In the genomic region with DNA sequence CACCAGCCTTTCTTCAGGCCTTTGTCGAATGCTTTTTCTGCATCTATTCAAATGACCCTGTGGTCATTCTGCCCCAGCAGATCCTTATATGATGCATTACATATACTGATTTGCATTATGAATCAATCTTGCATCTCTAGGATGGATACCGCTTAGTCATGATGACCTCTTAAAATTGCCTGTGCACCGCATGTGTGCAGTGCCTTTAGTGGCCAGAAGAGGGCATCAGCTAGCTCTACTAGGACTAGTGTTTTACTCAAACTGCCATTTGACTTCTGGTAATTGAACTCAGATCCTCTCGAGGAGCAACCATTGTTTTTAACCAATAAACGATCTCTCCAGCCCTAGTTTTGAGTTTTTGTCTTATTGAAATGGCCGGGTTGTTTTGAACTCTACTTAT, we compare ENCODE assay signal across 15 mouse cellular contexts. TPM values are rescaled to one million over a fixed set of nuclear protein-coding genes. Genes with fewer than 3 reads are reported as not detected.
DNase-seq lines count a peak whose midpoint lies in the region; ATAC-seq and TF ChIP-seq lines count a peak whose summit lies in the region.
"Had no signal": no experiment of that assay in that cellular context is flagged by ENCODE, and none has a peak within 500 bp of the region (broad histone marks: within the 10 kb centered on the region; RNA-seq: fewer than 3 reads in every experiment).

No protein-coding gene starts in this region.

- H3K27me3 ChIP-seq in hindbrain, postnatal 0 days (ENCODE audit: insufficient read depth, low read length), result no peaks in the 10 kb centered on the region
- no peaks in the 10 kb centered on the region for H3K27me3 ChIP-seq in hindbrain, embryonic 16.5 days (replicated peaks; ENCODE audit: control insufficient read depth, insufficient read depth, low read length)
- H3K27me3 ChIP-seq in midbrain, postnatal 0 days (ENCODE audit: insufficient read depth, low read length), result no peaks in the 10 kb centered on the region
- H3K27me3 ChIP-seq in midbrain, embryonic 14.5 days (ENCODE audit: control insufficient read depth, insufficient read depth, low read length), result no peaks in the 10 kb centered on the region
- H3K27me3 ChIP-seq in splenic B cell, adult 2 months (ENCODE audit: control insufficient read depth, insufficient read depth, low read length, poor library complexity, severe bottlenecking), result no peaks in the 10 kb centered on the region
- H3K27me3 ChIP-seq in heart, embryonic 10.5 days (ENCODE audit: insufficient read depth, poor library complexity, severe bottlenecking), result peaks cover 8% of the 10 kb centered on the region
- H3K27me3 ChIP-seq: intestine, embryonic 15.5 days; limb, embryonic 15.5 days had no signal

- no peak overlapping the region for H3K4me3 ChIP-seq in hindbrain, postnatal 0 days (ENCODE audit: low read length)
- no peak overlapping the region for H3K4me3 ChIP-seq in hindbrain, embryonic 16.5 days (ENCODE audit: low read length)
- no peak overlapping the region for H3K4me3 ChIP-seq in midbrain, postnatal 0 days (ENCODE audit: low read depth, low read length)
- no peak overlapping the region for H3K4me3 ChIP-seq in midbrain, embryonic 14.5 days (replicated peaks; ENCODE audit: low read depth, low read length)
- no peak overlapping the region for H3K4me3 ChIP-seq in heart, embryonic 10.5 days
- H3K4me3 ChIP-seq: intestine, embryonic 15.5 days; limb, embryonic 15.5 days had no signal

- H3K9me3 ChIP-seq in hindbrain, postnatal 0 days (ENCODE audit: low read length), result no peaks in the 10 kb centered on the region
- 0 out of 2 replicates have a peak, but pooled peaks cover 3% of the 10 kb centered on the region for H3K9me3 ChIP-seq in hindbrain, embryonic 16.5 days (ENCODE audit: control insufficient read depth, low read length)
- no peaks in the 10 kb centered on the region for H3K9me3 ChIP-seq in midbrain, postnatal 0 days (ENCODE audit: low read length)
- H3K9me3 ChIP-seq in midbrain, embryonic 14.5 days (ENCODE audit: control insufficient read depth, low read length), result no peaks in the 10 kb centered on the region; the same call in 1 of the 2 replicates
- no peaks in the 10 kb centered on the region for H3K9me3 ChIP-seq in heart, embryonic 10.5 days
- H3K9me3 ChIP-seq: intestine, embryonic 15.5 days; limb, embryonic 15.5 days had no signal

- TF ChIP-seq CTCF in hindbrain, postnatal 0 days (IDR thresholded peaks at IDR 0.05; ENCODE audit: low read depth), result peak; percentile 45
- TF ChIP-seq CTCF in midbrain, postnatal 0 days (IDR thresholded peaks at IDR 0.05), result peak; percentile 43

- H3K27ac ChIP-seq in hindbrain, postnatal 0 days, result no peak overlapping the region
- no peak overlapping the region for H3K27ac ChIP-seq in hindbrain, embryonic 16.5 days (ENCODE audit: low read depth, low read length)
- H3K27ac ChIP-seq in midbrain, postnatal 0 days (ENCODE audit: low read depth, low read length), result no peak overlapping the region
- H3K27ac ChIP-seq in midbrain, embryonic 14.5 days (replicated peaks; ENCODE audit: low read depth, low read length), result no peak overlapping the region
- H3K27ac ChIP-seq in heart, embryonic 10.5 days, result no peak overlapping the region
- H3K27ac ChIP-seq: intestine, embryonic 15.5 days; limb, embryonic 15.5 days had no signal

- H3K9ac ChIP-seq in hindbrain, postnatal 0 days (replicated peaks; ENCODE audit: low read length), result no peak overlapping the region
- H3K9ac ChIP-seq in hindbrain, embryonic 16.5 days (ENCODE audit: low read depth, low read length), result no peak overlapping the region
- no peak overlapping the region for H3K9ac ChIP-seq in midbrain, postnatal 0 days (replicated peaks; ENCODE audit: low read length, poor library complexity, severe bottlenecking)
- H3K9ac ChIP-seq in midbrain, embryonic 14.5 days (replicated peaks; ENCODE audit: low read length), result no peak overlapping the region
- H3K9ac ChIP-seq: intestine, embryonic 15.5 days; limb, embryonic 15.5 days had no signal

- WGBS in hindbrain, postnatal 0 days, result 96% methylated on average over 6 of the region's 6 CpGs
- WGBS in hindbrain, embryonic 16.5 days, result 96% methylated on average over 6 of the region's 6 CpGs
- WGBS in midbrain, postnatal 0 days, result 94% methylated on average over 6 of the region's 6 CpGs
- WGBS in midbrain, embryonic 14.5 days, result 97% methylated on average over 6 of the region's 6 CpGs
- WGBS in heart, embryonic 10.5 days, result 94% methylated on average over 6 of the region's 6 CpGs

- no peak for DNase-seq in hindbrain, postnatal 0 days (ENCODE audit: low spot score)
- DNase-seq in midbrain, postnatal 0 days (ENCODE audit: low spot score), result no peak
- no peak for DNase-seq in midbrain, embryonic 14.5 days
- peak; percentile 90 for DNase-seq in R1 (ENCODE audit: low read depth, low spot score)
- peak; percentile 49 for DNase-seq in splenic B cell, adult 2 months (ENCODE audit: low read depth, low spot score)
- DNase-seq in right cerebral cortex, adult 2 months (ENCODE audit: low spot score in 2 of 2), result no peak
- no peak for DNase-seq in heart, embryonic 10.5 days (ENCODE audit: low spot score)
- DNase-seq: gastrocnemius, postnatal 25 days; heart, postnatal 10 days; layer of hippocampus, adult 9-11 months had no signal

- H3K36me3 ChIP-seq in hindbrain, postnatal 0 days (ENCODE audit: insufficient read depth, low read length), result no peaks in the 10 kb centered on the region
- no peaks in the 10 kb centered on the region for H3K36me3 ChIP-seq in hindbrain, embryonic 16.5 days (ENCODE audit: control insufficient read depth, insufficient read depth, low read length)
- H3K36me3 ChIP-seq in midbrain, postnatal 0 days (ENCODE audit: insufficient read depth, low read length), result no peaks in the 10 kb centered on the region
- no peaks in the 10 kb centered on the region for H3K36me3 ChIP-seq in midbrain, embryonic 14.5 days (ENCODE audit: control insufficient read depth, insufficient read depth, low read length)
- H3K36me3 ChIP-seq in splenic B cell, adult 2 months (ENCODE audit: control insufficient read depth, insufficient read depth, low read length, poor library complexity, severe bottlenecking), result no peaks in the 10 kb centered on the region
- H3K36me3 ChIP-seq in heart, embryonic 10.5 days, result no peaks in the 10 kb centered on the region
- H3K36me3 ChIP-seq: intestine, embryonic 15.5 days; limb, embryonic 15.5 days had no signal

- ATAC-seq in hindbrain, postnatal 0 days, result no peak
- no peak for ATAC-seq in hindbrain, embryonic 16.5 days
- no peak for ATAC-seq in midbrain, postnatal 0 days (ENCODE audit: low FRiP score)
- no peak for ATAC-seq in midbrain, embryonic 14.5 days (ENCODE audit: low FRiP score, low TSS enrichment)
- ATAC-seq: intestine, embryonic 15.5 days had no signal

- no peaks in the 10 kb centered on the region for H3K4me1 ChIP-seq in hindbrain, postnatal 0 days (ENCODE audit: insufficient read depth, low read length)
- no peaks in the 10 kb centered on the region for H3K4me1 ChIP-seq in hindbrain, embryonic 16.5 days (ENCODE audit: control insufficient read depth, insufficient read depth, low read depth, low read length)
- H3K4me1 ChIP-seq in midbrain, postnatal 0 days (ENCODE audit: insufficient read depth, low read length), result no peaks in the 10 kb centered on the region
- H3K4me1 ChIP-seq in midbrain, embryonic 14.5 days (ENCODE audit: control insufficient read depth, insufficient read depth, low read length), result no peaks in the 10 kb centered on the region
- 0 out of 2 replicates have a peak, but pooled peaks cover 7% of the 10 kb centered on the region for H3K4me1 ChIP-seq in heart, embryonic 10.5 days
- H3K4me1 ChIP-seq: intestine, embryonic 15.5 days; limb, embryonic 15.5 days had no signal

- H3K4me2 ChIP-seq in hindbrain, postnatal 0 days (ENCODE audit: low read depth, low read length), result no peak overlapping the region
- H3K4me2 ChIP-seq in hindbrain, embryonic 16.5 days (ENCODE audit: low read length), result no peak overlapping the region
- H3K4me2 ChIP-seq in midbrain, postnatal 0 days (ENCODE audit: low read depth, low read length, poor library complexity, severe bottlenecking), result no peak overlapping the region
- no peak overlapping the region for H3K4me2 ChIP-seq in midbrain, embryonic 14.5 days (ENCODE audit: low read length)
- H3K4me2 ChIP-seq: intestine, embryonic 15.5 days; limb, embryonic 15.5 days had no signal

RNA-seq across cellular contexts. Expression of gene Hsp90aa1, which starts 11.3 kb away (rescaled TPM):
- total RNA-seq in hindbrain, postnatal 0 days (2014; rRNA removed), result 577 and 701 TPM in 2 replicates
- polyA plus RNA-seq in hindbrain, postnatal 0 days (2015; fragmentation: Nextera tagmentation; extraction: Ambion mirVana), result 1,486 and 1,521 TPM in 2 replicates
- polyA plus RNA-seq in hindbrain, embryonic 16.5 days (2015; fragmentation: Nextera tagmentation; extraction: Ambion mirVana), result 1,477 and 1,618 TPM in 2 replicates
- total RNA-seq in midbrain, postnatal 0 days (2014; rRNA removed), result 567 and 693 TPM in 2 replicates
- polyA plus RNA-seq in midbrain, postnatal 0 days (2015; fragmentation: Nextera tagmentation; extraction: Ambion mirVana), result 1,476 and 1,620 TPM in 2 replicates
- polyA plus RNA-seq in midbrain, embryonic 14.5 days (2014; fragmentation: Nextera tagmentation; extraction: Ambion mirVana), result 1,408 and 1,565 TPM in 2 replicates
- polyA plus RNA-seq in heart, embryonic 10.5 days (2016; fragmentation: Nextera tagmentation; extraction: Ambion mirVana), result 620 and 1,082 TPM in 2 replicates

RNA-seq across cellular contexts. Expression of gene Wdr20, which starts 24.0 kb away (rescaled TPM):
- 27.2 and 28.8 TPM in 2 replicates for total RNA-seq in hindbrain, postnatal 0 days (2014; rRNA removed)
- polyA plus RNA-seq in hindbrain, postnatal 0 days (2015; fragmentation: Nextera tagmentation; extraction: Ambion mirVana), result 17.1 and 17.7 TPM in 2 replicates
- polyA plus RNA-seq in hindbrain, embryonic 16.5 days (2015; fragmentation: Nextera tagmentation; extraction: Ambion mirVana), result 23.0 TPM in 2 replicates
- 33.8 and 38.7 TPM in 2 replicates for total RNA-seq in midbrain, postnatal 0 days (2014; rRNA removed)
- polyA plus RNA-seq in midbrain, postnatal 0 days (2015; fragmentation: Nextera tagmentation; extraction: Ambion mirVana), result 16.0 and 16.2 TPM in 2 replicates
- 22.1 and 24.0 TPM in 2 replicates for polyA plus RNA-seq in midbrain, embryonic 14.5 days (2014; fragmentation: Nextera tagmentation; extraction: Ambion mirVana)
- 15.4 and 21.6 TPM in 2 replicates for polyA plus RNA-seq in heart, embryonic 10.5 days (2016; fragmentation: Nextera tagmentation; extraction: Ambion mirVana)

RNA-seq across cellular contexts. Expression of gene 1700001K19Rik, which starts 31.4 kb away (rescaled TPM):
- not detected in 2 replicates for total RNA-seq in hindbrain, postnatal 0 days (2014; rRNA removed)
- polyA plus RNA-seq in hindbrain, postnatal 0 days (2015; fragmentation: Nextera tagmentation; extraction: Ambion mirVana), result 0.15 and 0.44 TPM in 2 replicates
- polyA plus RNA-seq in hindbrain, embryonic 16.5 days (2015; fragmentation: Nextera tagmentation; extraction: Ambion mirVana), result 0.16 and 0.55 TPM in 2 replicates
- not detected in 2 replicates for total RNA-seq in midbrain, postnatal 0 days (2014; rRNA removed)
- polyA plus RNA-seq in midbrain, postnatal 0 days (2015; fragmentation: Nextera tagmentation; extraction: Ambion mirVana), result 0.17 TPM in 1 of 2 replicates, not detected in the other
- polyA plus RNA-seq in midbrain, embryonic 14.5 days (2014; fragmentation: Nextera tagmentation; extraction: Ambion mirVana), result 0.70 TPM in 1 of 2 replicates, not detected in the other
- polyA plus RNA-seq in heart, embryonic 10.5 days (2016; fragmentation: Nextera tagmentation; extraction: Ambion mirVana), result 0.15 TPM in 1 of 2 replicates, not detected in the other
- total RNA-seq: common myeloid progenitor, adult 5-6 weeks; gastrocnemius, postnatal 25 days; heart, postnatal 10 days had no signal
- polyA plus RNA-seq: intestine, embryonic 15.5 days; urinary bladder, adult 2 months had no signal

Comparison
In these comparisons a context has a peak if more than half of its experiments do, and no peak if none do; other contexts are left out.
1. DNase-seq: peak in R1 (single experiment) and splenic B cell, adult 2 months (single experiment); none in hindbrain, postnatal 0 days (single experiment), midbrain, postnatal 0 days (single experiment), midbrain, embryonic 14.5 days (single experiment), right cerebral cortex, adult 2 months (0 of 2) and heart, embryonic 10.5 days (single experiment).